Mouse (Mus musculus) adrenal gland, adult 8-10 months (tissue): Measurements from ENCODE around the gene Wsb1. TPM values are rescaled to one million over a fixed set of nuclear protein-coding genes. Genes with fewer than 3 reads are reported as not detected.

Experiments used
- DNase-seq: peaks from one replicate; pipeline ENCODE4 v3.0.0; 2022
- total RNA-seq, 4 experiments: library from RNA; stranded (reverse); gene quantifications; 2 replicates each; pipeline ENCODE4 v1.2.4; 2022

Wsb1 gene
- total RNA-seq, 4 experiments from 2014 or later = 37.7 to 96.3 (median 62.2) TPM

DNA sequence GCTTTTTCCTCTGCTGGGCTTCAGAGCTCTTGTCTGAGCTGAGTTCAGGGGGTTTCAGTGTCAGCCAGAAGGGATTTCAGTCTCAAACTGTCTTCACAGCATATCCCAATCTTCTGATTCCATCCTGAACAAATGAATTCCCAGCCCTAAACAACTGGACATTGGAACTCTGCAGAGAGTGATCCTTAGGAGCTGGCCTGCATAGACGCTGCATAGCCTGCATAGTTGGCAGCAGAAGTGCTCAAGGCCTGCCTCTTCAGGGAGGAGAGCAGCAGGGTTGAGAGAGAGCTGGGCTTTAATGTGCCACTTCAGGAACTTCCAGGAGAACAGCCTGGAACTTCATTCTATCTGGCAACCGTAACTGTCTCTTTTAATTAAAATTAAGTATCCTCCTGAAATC, 38.9 kb downstream of the Wsb1 start:
- DNase-seq = no peak

DNA sequence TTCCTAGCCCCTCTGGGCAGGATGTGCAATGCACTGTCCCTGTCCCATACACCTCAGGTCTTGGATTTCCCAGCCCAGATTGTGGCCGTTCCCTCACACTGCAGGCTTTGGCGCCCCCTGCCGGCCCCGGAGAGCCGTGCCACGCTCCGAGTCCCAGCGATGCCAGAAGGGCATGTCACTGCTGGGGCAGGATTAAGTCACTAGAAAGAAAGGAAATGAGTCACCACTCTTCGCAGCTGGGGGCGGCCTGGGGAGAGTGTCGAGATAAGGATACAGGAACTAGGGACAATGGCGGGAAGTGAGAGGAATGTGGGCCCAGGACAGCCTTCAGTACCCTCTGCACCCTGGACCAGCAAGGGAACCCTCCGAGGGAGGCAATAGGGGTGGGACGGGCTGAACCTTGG, 40.5 kb downstream of the Wsb1 start:
- DNase-seq = peak; percentile 93

DNA sequence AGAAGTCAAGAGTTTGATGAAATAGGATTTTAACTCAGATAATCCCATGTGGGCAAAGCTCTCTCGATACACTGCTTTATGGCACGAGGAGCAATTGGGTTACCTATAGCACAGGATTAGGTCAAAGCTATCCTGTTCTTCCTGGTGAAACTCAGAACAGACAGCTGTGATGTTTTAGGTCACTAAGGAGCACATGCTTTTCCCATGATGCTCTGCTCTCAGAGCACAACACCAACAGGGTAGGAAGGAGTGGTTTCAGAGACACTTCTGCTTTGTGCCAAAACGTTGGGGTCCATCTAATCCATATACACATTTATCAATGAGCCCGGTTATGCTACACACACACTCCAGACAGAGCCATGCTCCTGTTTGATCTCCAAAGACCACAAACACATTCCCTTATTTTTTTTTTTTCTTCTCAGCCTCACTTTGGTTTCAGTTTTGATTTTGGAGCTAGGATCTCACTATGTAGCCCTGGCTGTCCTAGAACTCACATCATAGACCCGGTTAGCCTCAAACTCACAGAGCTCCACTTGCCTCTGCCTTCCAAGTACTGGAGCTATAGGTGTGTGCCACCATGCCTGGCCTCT, 44.5 kb downstream of the Wsb1 start:
- DNase-seq = no peak

DNA sequence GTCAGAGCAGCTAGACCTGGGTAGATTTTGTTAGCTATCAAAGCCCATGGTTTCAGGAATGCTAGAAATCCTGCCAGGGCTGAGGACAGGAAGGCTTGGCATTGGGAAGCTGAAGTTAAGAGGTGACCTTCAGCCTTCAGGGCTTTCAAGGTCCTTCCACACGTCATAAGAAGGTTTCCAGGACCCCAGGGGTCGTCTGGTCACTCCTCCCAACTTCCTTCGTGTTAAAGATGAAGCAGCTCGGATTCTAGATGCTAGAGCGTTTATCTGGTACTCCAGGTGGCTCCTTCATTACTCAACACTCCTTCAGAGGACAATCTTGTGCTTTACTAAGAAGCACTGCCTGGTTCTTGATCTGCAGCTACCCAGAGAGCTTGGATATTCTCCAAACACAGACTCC, 45.4 kb downstream of the Wsb1 start:
- no peak for DNase-seq

DNA sequence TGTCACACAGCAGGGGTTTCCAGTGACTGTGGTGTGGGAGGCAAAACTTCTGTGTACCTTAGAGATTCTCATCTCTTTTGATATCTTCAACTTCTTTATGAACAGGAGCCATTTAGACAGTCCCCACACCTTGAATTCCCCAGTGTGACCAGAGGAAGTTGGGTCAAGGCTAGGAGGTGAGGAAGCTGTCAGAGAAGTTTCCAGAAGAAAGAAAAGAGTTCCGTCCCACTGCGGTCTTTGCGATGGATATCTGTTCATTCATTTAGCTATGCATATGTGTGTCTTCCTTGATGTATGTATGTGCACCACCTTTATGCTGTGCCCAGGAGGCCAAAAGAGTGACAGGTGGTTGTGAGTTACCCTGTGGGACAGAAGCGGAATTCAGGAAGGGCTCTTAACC, 46.0 kb downstream of the Wsb1 start:
- no peak for DNase-seq

DNA sequence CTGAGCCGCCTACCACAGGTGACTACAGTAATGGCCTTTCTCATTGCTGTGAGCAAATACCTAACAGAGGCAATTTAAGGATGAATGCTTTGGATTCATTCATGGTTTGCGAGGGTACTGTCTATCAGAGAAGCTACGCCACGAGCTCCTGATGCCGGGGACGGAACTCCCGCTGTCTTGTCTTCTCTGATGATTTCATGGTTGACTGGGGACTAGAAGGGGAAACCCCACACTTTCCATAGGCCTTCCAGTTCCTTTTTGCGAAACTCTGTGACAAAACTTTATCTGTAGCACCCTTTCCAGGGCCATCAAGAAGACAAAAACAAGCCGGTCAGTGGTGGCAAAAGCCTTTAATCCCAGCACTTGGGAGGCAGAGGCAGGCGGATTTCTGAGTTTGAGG, 46.8 kb downstream of the Wsb1 start:
- DNase-seq = no peak

DNA sequence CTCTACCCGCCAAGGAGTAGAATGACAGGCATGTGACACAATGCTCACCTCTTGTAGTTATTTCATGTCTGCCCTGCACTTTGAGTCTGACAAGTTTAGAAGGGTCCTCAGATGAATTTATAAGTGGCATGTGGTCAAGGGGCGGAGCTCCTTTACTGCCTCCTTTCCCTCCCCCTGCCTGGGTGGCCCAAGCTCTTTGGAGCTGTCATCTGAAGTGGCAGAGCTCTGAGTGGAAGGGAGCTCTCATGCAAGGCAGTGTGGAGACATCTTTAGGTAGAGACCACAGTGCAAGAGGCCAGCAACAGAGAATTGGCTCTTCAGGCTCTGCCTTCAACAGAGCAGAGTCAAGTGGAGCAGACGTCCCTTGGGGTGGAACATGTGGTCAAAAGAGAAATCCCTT, 50.0 kb downstream of the Wsb1 start:
- DNase-seq = no peak

DNA sequence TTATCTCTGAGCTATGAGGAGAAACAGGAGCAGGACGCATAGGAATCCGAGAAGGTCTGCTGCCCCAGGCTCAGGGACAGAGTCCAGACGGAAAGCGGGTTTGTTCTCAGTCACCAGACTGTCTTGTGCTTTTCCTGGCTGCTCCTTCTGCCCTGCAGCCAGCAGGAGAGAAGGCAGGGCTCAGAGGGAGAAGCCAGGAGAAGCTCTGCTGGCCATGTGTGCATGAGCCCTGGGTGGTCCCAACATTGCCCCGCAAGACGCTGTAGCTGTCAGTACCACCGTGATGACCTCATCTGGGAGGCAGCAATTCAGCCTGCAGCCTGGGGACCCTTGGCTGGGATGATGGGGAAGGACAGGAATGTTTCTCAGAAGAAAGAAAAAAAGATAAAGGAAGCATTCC, 54.0 kb downstream of the Wsb1 start:
- no peak for DNase-seq

DNA sequence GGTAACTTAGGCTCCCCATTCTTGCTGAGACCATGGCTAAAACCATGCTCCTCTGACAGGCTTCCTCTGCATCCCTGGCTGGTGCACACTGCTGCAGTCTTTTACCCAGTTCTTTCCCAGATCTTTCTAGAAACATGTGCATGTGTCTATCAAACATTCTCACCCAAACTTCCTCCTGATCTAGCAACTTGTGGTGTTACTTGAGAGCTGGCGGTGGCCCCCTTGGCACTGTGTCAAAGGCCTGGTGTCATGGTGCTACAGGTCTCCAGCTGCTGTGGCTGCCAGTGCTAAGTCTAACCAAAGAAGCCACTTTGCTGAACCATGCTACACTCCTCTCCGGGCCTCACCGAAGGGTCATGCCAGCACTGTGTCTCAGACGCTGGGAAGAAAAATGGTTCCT, 55.9 kb downstream of the Wsb1 start:
- DNase-seq = no peak

DNA sequence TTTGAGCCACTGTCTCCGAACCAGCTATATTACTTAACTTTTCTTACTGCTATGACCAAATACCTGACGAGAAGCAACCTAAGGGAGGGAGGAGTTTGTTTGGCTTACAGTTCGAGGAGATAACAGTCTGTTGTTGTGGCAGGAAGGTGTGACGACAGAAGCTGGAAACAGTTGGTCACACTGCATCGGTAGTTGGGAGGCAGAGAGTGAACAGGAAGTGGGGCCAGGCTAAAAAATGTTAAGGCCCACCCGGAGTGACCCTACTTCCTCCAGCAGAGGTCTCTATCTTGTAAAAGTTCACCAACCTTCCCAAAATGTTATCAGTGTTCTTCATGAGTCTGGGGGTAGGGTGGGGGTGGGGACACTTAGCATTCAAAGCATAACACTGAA, 56.6 kb downstream of the Wsb1 start:
- no peak for DNase-seq

DNA sequence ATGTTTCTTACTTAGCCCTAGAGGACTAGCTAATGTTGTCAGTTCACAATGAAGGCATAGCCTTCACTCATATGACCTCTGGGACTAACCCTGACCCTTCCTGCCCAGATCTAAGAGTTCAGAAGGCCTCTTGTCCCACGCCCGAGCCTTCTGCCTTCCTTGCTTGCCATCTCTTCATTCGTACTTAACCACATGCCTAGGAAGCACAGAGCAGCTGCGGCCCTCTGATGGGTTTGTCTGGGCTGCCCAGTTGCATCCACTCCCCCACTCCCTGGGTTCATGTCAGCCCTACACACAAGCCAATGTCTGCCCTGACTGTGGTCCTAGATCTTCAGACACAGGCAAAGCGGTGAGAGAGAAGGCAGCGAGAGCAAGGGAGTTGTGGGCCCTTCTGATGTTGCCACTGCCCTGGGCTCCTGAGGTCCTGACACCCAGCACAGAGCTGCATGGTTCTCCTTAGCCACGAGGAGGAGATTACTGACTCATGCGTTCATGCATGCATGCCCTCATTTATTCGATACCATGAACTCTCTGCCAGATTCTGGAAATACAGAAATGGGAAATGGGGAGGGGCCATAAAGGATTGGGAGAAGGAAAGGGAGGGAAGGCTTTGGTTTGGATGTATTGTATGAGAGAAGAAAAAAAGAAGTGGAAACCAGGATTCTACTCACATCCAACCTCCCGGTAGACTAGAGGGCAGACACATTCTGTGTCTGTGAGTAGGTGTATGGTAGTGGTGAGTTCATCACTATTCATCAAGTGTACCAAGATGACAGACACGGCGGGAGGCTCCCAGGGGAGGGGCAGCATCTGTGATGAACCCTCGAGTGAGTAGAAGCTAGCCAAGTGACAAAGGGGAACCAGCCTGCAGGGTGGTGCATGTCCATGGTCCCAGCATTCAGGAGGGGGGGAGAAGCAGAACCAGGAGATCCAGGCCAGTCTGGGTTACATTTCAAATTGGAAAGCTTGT, 57.3 kb downstream of the Wsb1 start:
- no peak for DNase-seq

DNA sequence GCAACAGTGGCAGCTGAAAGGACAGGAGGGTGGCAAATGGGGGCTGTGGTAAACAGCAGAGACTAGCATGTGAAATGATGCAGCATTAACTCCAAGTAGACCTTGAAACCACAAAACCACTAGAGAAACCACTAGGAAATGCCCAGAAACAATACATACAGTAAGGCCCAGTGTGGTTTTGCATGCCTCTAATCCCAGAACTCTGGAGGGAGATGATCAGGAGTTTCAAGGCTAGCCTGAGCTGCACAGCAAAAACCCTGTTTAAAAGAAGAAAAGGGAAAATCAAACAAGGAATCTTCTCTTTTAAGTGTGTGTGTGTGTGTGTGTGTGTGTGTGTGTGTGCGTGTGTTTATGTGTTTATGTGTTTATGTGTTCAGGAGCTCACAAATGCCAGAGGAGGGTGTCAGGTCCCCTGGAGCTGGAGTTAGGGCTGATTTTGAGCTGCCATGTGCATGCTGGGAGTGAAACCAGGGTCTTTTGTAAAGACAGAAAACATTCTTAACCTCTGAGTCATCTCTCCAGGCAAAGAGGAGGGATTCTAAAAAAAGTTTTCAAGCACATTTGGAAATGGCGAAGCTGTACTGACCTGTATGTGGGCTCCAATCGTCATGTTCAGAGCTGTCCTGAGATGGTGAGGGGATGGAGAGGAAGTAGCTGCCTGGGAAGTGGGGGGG, 58.1 kb downstream of the Wsb1 start:
- DNase-seq = no peak

DNA sequence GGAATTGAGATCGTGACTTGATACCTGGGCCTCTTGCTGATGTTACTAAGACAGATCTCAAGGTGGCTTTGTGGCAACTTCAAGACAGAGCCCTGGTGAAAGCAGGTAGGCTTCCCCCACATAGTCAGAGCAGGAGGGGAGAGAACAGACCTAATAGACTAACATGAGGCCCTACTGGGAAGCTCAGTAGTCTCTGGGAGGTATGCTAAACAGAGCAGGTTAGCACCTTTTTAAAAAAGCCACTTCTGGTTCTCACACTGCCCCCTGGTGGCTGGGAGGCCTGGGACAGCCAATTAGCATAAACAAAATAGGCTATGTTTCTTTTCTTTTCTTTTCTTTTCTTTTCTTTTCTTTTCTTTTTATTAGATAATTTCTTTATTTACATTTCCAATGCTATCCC, 62.3 kb downstream of the Wsb1 start:
- DNase-seq = no peak

DNA sequence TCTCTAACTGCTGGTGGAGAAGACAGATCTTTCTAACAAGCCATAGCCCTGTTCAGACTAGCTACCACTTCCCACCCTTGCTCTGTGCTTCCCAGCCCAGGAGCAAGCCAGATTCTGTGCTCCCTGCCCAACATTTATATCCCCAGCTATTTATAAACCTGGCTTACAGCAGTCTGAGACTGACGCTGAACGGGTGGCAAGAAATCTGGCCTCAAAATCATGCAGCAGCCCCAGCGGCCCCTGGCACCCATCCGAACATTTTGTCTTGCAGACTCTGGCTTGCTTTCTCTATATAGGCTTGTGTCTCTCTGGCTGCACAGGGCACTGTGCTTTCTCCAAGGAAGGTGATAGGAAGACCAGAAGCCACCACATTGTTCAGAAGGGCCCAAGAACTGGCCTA, 63.3 kb downstream of the Wsb1 start:
- no peak for DNase-seq

DNA sequence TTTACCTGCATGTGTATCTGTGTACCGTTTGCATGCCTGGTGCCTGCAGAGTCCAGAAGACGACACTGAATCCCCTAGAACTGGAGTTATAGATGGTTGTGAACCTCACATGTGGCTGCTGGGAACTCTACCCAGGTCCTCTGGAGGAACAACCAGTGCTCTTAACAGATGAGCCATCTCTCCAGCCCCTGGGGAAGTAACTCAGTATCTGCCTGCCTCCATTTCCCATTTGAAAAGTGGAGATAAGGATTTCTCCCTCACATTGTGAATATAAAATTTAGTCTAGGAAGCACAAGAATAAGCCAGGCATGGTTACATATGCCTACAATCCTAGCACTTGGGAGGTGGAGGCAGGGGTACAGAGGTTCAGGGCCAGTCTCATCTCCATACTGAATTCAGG, 64.2 kb downstream of the Wsb1 start:
- no peak for DNase-seq

Other genes starting within 250 kb of the Wsb1 start
- 10 to 100 TPM; 10.2 to 19.2 (median 14.3) TPM for gene Ksr1, start 108.3 kb downstream of the Wsb1 start, total RNA-seq
- gene Gm9964, start 42.2 kb upstream of the Wsb1 start, total RNA-seq = not detected
- gene Nf1, start 85.0 kb upstream of the Wsb1 start, total RNA-seq = 10 to 100 TPM; 62.4 to 91.7 (median 77.9) TPM
- 10 to 100 TPM in 1 of 4 experiments, 1 to 10 TPM in 3; 6.7 to 12.9 (median 8.5) TPM for gene Omg, start 249.4 kb upstream of the Wsb1 start, total RNA-seq